Mouse (Mus musculus): ENCODE measurements around the gene Col26a1. TPM values are rescaled to one million over a fixed set of nuclear protein-coding genes. Genes with fewer than 3 reads are reported as not detected.

Col26a1 gene
- total and polyA plus RNA-seq, 3 experiments = 0.72 TPM; not detected in 2

DNA sequence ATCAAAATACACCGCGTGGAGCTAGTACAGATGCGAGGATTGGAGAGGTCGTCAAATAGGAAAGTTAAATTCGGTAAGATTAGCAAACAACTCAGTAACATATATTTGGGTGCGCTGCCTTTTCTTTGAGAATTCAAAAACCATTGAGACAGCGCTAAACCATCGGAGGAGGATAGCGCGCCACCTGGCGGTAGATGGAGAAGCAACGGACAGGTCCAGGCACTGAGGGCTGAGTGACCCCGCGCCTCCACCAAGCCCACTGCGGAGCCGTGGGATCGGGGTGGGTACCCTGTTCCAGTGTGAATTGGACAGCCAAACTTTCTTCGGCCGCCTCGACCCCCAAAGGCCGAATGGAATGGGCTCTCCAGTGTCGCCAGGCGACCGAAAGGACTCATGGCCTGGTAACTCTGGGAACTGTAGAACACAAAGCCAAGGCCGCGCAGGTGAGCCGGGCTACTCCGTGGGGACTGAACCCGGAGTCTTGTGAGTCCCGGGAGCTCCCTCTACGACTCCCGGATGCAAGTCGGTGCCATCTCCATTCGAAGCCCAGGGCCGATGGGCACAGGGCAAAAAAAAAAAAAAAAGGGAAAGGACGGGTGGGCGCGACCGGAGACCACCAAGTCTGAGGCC, 1.5 kb downstream of the Col26a1 start:
- no peak overlapping the region for H3K27ac ChIP-seq (ENCODE audit: insufficient read depth, low read depth)
- no peak for TF ChIP-seq CHD1 (IDR thresholded peaks at IDR 0.05; ENCODE audit: low read depth, low read length)
- no peak for TF ChIP-seq NELFE (IDR thresholded peaks at IDR 0.05; ENCODE audit: low read depth, low read length)
- TF ChIP-seq SMC3 (IDR thresholded peaks at IDR 0.05; ENCODE audit: low read depth, low read length) = peak; percentile 82
- TF ChIP-seq RAD21 (IDR thresholded peaks at IDR 0.05; ENCODE audit: low read depth, low read length) = peak; percentile 39
- no peak for TF ChIP-seq CHD2 (IDR thresholded peaks at IDR 0.05; ENCODE audit: low read length)
- TF ChIP-seq CTCF (conservative IDR thresholded peaks at IDR 0.05 in 1 of 2, IDR thresholded peaks at IDR 0.05 in 1 of 2; ENCODE audit: low read depth in 2 of 2, low read length in 2 of 2) = peak; percentile 23 to 72; a peak in 3 of 4 replicates
- no peak for TF ChIP-seq POLR2A (IDR thresholded peaks at IDR 0.05; ENCODE audit: low read depth, low read length)
- peak; percentile 37 for DNase-seq (ENCODE audit: extremely low read depth)
- peaks cover 6% of the 10 kb centered on the region for H3K9me3 ChIP-seq (replicated peaks; ENCODE audit: low read length)
- H3K9ac ChIP-seq (ENCODE audit: insufficient read depth, low read depth) = no peak overlapping the region
- no peaks in the 10 kb centered on the region for H3K4me1 ChIP-seq (ENCODE audit: control insufficient read depth in 1 of 2, insufficient read depth in 2 of 2)
- no peaks in the 10 kb centered on the region for H3K36me3 ChIP-seq (replicated peaks in 1 of 2; ENCODE audit: control insufficient read depth in 1 of 2, insufficient read depth in 1 of 2, low read length in 1 of 2)
- H3K79me2 ChIP-seq (replicated peaks; ENCODE audit: control insufficient read depth, extremely low read depth, insufficient read depth, poor library complexity, severe bottlenecking) = no peaks in the 10 kb centered on the region
- in situ Hi-C loops (cut with MboI; ENCODE audit: low pct_ligation_motif_present, low pct_unique_long_range_greater_than_20kb, low sequenced_read_pairs) (loop anchor here (5.0 kb wide), 1 partner anchor 89 kb away; no protein-coding TSS in a partner anchor), dilution Hi-C loops (cut with MboI; ENCODE audit: extremely low pct_ligation_motif_present, extremely low pct_unique_long_range_greater_than_20kb, low sequenced_read_pairs) (no loop called here)
- peaks cover 86% of the 10 kb centered on the region for H3K27me3 ChIP-seq (replicated peaks)
- no peak overlapping the region for H3K4me2 ChIP-seq (ENCODE audit: insufficient read depth, low read depth, poor library complexity, severe bottlenecking)
- H3K4me3 ChIP-seq (replicated peaks in 1 of 3; ENCODE audit: low read depth in 2 of 3, low read length in 2 of 3, poor library complexity in 1 of 3) = no peak overlapping the region

DNA sequence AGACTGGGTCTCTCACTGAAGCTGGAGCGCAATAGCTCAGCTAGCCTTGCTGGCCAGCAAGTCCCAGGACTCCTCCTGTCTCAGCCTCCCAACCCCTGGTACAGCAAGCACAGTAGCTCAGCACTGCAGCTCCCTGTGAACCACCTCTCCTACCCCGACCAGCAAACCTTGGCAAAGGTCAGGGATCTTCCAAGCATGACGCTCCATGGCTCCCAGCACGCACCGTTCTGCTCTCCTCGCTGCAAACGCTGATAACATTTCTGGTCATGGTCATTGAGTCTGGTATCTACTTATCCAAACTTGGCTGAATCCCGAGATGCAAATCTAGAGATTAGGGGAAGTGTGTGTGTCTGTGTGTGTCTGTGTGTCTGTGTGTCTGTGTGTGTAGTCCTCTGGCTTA, 2.9 kb downstream of the Col26a1 start:
- H3K9me3 ChIP-seq (replicated peaks; ENCODE audit: low read length) = peaks cover 6% of the 10 kb centered on the region
- dilution Hi-C loops (cut with MboI; ENCODE audit: extremely low pct_ligation_motif_present, extremely low pct_unique_long_range_greater_than_20kb, low sequenced_read_pairs) = no loop called here

DNA sequence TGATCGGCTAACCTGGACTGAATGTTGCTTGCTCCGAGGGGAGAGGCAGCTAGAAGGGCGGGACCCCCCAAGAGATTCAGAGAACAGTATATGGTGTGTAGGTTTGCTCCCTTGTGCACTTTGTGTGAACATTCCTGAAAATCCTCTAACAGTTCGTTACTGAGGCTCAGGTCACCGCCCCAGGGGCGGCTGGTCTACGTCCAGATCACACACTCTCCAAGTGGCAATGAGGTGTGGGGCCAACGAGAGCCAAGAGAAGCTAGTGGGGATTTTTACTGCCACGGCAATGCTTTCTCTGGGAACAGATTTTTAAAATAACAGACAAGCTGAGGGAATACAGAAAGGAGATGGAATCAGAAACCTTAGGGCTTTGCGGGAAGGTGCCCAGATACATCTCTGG, 8.7 kb downstream of the Col26a1 start:
- in situ Hi-C loops (cut with MboI; ENCODE audit: low pct_ligation_motif_present, low pct_unique_long_range_greater_than_20kb, low sequenced_read_pairs) (no loop called here), dilution Hi-C loops (cut with MboI; ENCODE audit: extremely low pct_ligation_motif_present, extremely low pct_unique_long_range_greater_than_20kb, low sequenced_read_pairs) (no loop called here)
- Histone ChIP-seq H3K9me3 (replicated peaks; ENCODE audit: low read length) (no peaks in the 10 kb centered on the region), H3K36me3 (replicated peaks in 1 of 2; ENCODE audit: control insufficient read depth in 1 of 2, insufficient read depth in 1 of 2, low read length in 1 of 2) (no peaks in the 10 kb centered on the region), H3K4me3 (replicated peaks in 1 of 3; ENCODE audit: low read depth in 2 of 3, low read length in 2 of 3, poor library complexity in 1 of 3) (no peak overlapping the region), H3K27me3 (replicated peaks) (peaks cover 56% of the 10 kb centered on the region), H3K79me2 (replicated peaks; ENCODE audit: control insufficient read depth, extremely low read depth, insufficient read depth, poor library complexity, severe bottlenecking) (no peaks in the 10 kb centered on the region), H3K4me1 (ENCODE audit: control insufficient read depth in 1 of 2, insufficient read depth in 2 of 2) (peaks cover 0 to 10% of the 10 kb centered on the region in 2 experiments; a peak in 2 of 4 replicates), H3K4me2 (ENCODE audit: insufficient read depth, low read depth, poor library complexity, severe bottlenecking) (no peak overlapping the region), H3K27ac (ENCODE audit: insufficient read depth, low read depth) (no peak overlapping the region), H3K9ac (ENCODE audit: insufficient read depth, low read depth) (no peak overlapping the region)
- no peak for TF ChIP-seq MAX (IDR thresholded peaks at IDR 0.05; ENCODE audit: low read length)
- peak; percentile 10; the same call in 1 of the 2 replicates for TF ChIP-seq ZNF384 (IDR thresholded peaks at IDR 0.05; ENCODE audit: low read depth, low read length)
- TF ChIP-seq RAD21 (IDR thresholded peaks at IDR 0.05; ENCODE audit: low read depth, low read length) = no peak
- DNase-seq (ENCODE audit: extremely low read depth) = no peak

More for the DNA sequence above, 2.9 kb downstream of the Col26a1 start:
- Histone ChIP-seq H3K79me2 (replicated peaks; ENCODE audit: control insufficient read depth, extremely low read depth, insufficient read depth, poor library complexity, severe bottlenecking) (no peaks in the 10 kb centered on the region), H3K36me3 (replicated peaks in 1 of 2; ENCODE audit: control insufficient read depth in 1 of 2, insufficient read depth in 1 of 2, low read length in 1 of 2) (no peaks in the 10 kb centered on the region), H3K27ac (ENCODE audit: insufficient read depth, low read depth) (no peak overlapping the region), H3K9ac (ENCODE audit: insufficient read depth, low read depth) (no peak overlapping the region), H3K4me1 (ENCODE audit: control insufficient read depth in 1 of 2, insufficient read depth in 2 of 2) (no peaks in the 10 kb centered on the region), H3K4me2 (ENCODE audit: insufficient read depth, low read depth, poor library complexity, severe bottlenecking) (no peak overlapping the region), H3K27me3 (replicated peaks) (peaks cover 84% of the 10 kb centered on the region), H3K4me3 (replicated peaks in 1 of 3; ENCODE audit: low read depth in 2 of 3, low read length in 2 of 3, poor library complexity in 1 of 3) (no peak overlapping the region)
- in situ Hi-C loops (cut with MboI; ENCODE audit: low pct_ligation_motif_present, low pct_unique_long_range_greater_than_20kb, low sequenced_read_pairs) = loop anchor here (5.0 kb wide), 1 partner anchor 88 kb away; no protein-coding TSS in a partner anchor
- no peak for DNase-seq (ENCODE audit: extremely low read depth)
- no peak for TF ChIP-seq EP300 (IDR thresholded peaks at IDR 0.05; ENCODE audit: low read length)
- no peak for TF ChIP-seq PAX5 (IDR thresholded peaks at IDR 0.05; ENCODE audit: low read length)
- no peak for TF ChIP-seq ZNF384 (IDR thresholded peaks at IDR 0.05; ENCODE audit: low read depth, low read length)
- no peak for TF ChIP-seq JUN (IDR thresholded peaks at IDR 0.05; ENCODE audit: insufficient read depth, low read depth, low read length)
- no peak for TF ChIP-seq ETS1 (conservative IDR thresholded peaks at IDR 0.05; ENCODE audit: low read depth, low read length)
- no peak for TF ChIP-seq MAX (IDR thresholded peaks at IDR 0.05; ENCODE audit: low read length)
- TF ChIP-seq CTCF (conservative IDR thresholded peaks at IDR 0.05 in 1 of 2, IDR thresholded peaks at IDR 0.05 in 1 of 2; ENCODE audit: low read depth in 2 of 2, low read length in 2 of 2) = no peak
